Mouse (Mus musculus): ENCODE measurements around the gene Cacna2d1. TPM values are rescaled to one million over a fixed set of nuclear protein-coding genes. Genes with fewer than 3 reads are reported as not detected.

Cacna2d1 gene
- polyA plus RNA-seq, 2 experiments: 0.20 to 0.22 TPM

GRCm38 (mm10) chr5:16006964-16007363 is 72.5 kb downstream of the Cacna2d1 start:
- Histone ChIP-seq H3K4me2 (ENCODE audit: low read depth) (no peak overlapping the region), H3K27ac (no peak overlapping the region), H3K4me3 (ENCODE audit: insufficient read depth in 1 of 2, low read depth in 2 of 2, low read length in 2 of 2) (no peak overlapping the region), H3K27me3 (ENCODE audit: control insufficient read depth, insufficient read depth, low read length) (no peaks in the 10 kb centered on the region), H3K9me3 (ENCODE audit: control insufficient read depth, low read length) (no peaks in the 10 kb centered on the region), H3K36me3 (replicated peaks; ENCODE audit: control insufficient read depth, insufficient read depth, low read depth) (no peaks in the 10 kb centered on the region), H3K9ac (replicated peaks) (no peak overlapping the region), H3K4me1 (replicated peaks; ENCODE audit: control insufficient read depth in 2 of 2, insufficient read depth in 2 of 2, low read length in 1 of 2) (no peaks in the 10 kb centered on the region)
- no peak for DNase-seq (ENCODE audit: low read depth in 3 of 3, low spot score in 3 of 3)
- 44% methylated on average over 6 of the region's 6 CpGs for WGBS (ENCODE audit: insufficient replicate concordance)
- no peak for ATAC-seq (ENCODE audit: insufficient read depth)
- TF ChIP-seq CTCF (IDR thresholded peaks at IDR 0.05; ENCODE audit: low read depth) (no peak), EP300 (IDR thresholded peaks at IDR 0.05; ENCODE audit: low read depth) (no peak)

- Histone ChIP-seq H3K4me2 (ENCODE audit: low read depth) (no peak overlapping the region), H3K27me3 (ENCODE audit: control insufficient read depth, insufficient read depth, low read length) (no peaks in the 10 kb centered on the region), H3K9ac (replicated peaks) (no peak overlapping the region), H3K9me3 (ENCODE audit: control insufficient read depth, low read length) (no peaks in the 10 kb centered on the region), H3K36me3 (replicated peaks; ENCODE audit: control insufficient read depth, insufficient read depth, low read depth) (no peaks in the 10 kb centered on the region), H3K27ac (no peak overlapping the region), H3K4me1 (replicated peaks; ENCODE audit: control insufficient read depth in 2 of 2, insufficient read depth in 2 of 2, low read length in 1 of 2) (no peaks in the 10 kb centered on the region), H3K4me3 (ENCODE audit: insufficient read depth in 1 of 2, low read depth in 2 of 2, low read length in 2 of 2) (no peak overlapping the region)
- DNase-seq (ENCODE audit: low read depth in 3 of 3, low spot score in 3 of 3) (no peak), ATAC-seq (ENCODE audit: insufficient read depth) (no peak)
- 46% methylated on average over 2 of the region's 2 CpGs for WGBS (ENCODE audit: insufficient replicate concordance)
- TF ChIP-seq CTCF (IDR thresholded peaks at IDR 0.05; ENCODE audit: low read depth) (no peak), EP300 (IDR thresholded peaks at IDR 0.05; ENCODE audit: low read depth) (no peak)
These were observed 79.2 kb downstream of the Cacna2d1 start for GRCm38 (mm10) chr5:16013649-16014048.

DNA sequence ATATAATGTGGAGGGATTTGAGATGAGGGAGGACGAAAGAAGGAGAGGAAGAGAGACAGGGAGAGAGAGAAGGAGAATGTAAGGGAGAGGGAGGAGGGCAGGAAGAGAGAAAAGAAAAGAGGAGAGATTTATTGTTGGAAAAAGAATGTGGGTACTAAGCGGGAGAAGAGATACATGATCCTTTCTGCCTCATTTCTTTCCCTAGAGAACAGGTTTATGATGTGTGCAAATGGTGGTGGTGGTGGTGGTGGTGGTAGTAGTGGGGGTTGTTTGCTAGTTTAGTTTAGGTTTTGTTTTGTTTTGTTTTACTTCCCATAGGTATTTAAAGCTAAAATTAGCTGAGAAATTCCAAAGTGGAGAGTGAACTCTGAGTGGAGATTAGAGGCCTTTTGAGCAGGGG is 79.9 kb downstream of the Cacna2d1 start:
- no peak overlapping the region for H3K4me3 ChIP-seq (ENCODE audit: insufficient read depth in 1 of 2, low read depth in 2 of 2, low read length in 2 of 2)
- H3K4me1 ChIP-seq (replicated peaks; ENCODE audit: control insufficient read depth in 2 of 2, insufficient read depth in 2 of 2, low read length in 1 of 2): no peaks in the 10 kb centered on the region
- TF ChIP-seq EP300 (IDR thresholded peaks at IDR 0.05; ENCODE audit: low read depth) (no peak), CTCF (IDR thresholded peaks at IDR 0.05; ENCODE audit: low read depth) (no peak)
- WGBS (ENCODE audit: insufficient replicate concordance): 40% methylated on average over 2 of the region's 2 CpGs
- H3K9ac ChIP-seq (replicated peaks): no peak overlapping the region
- H3K27me3 ChIP-seq (ENCODE audit: control insufficient read depth, insufficient read depth, low read length): no peaks in the 10 kb centered on the region
- ATAC-seq (ENCODE audit: insufficient read depth) (no peak), DNase-seq (ENCODE audit: low read depth in 3 of 3, low spot score in 3 of 3) (no peak)
- H3K9me3 ChIP-seq (ENCODE audit: control insufficient read depth, low read length): no peaks in the 10 kb centered on the region
- H3K4me2 ChIP-seq (ENCODE audit: low read depth): no peak overlapping the region
- H3K36me3 ChIP-seq (replicated peaks; ENCODE audit: control insufficient read depth, insufficient read depth, low read depth): no peaks in the 10 kb centered on the region
- no peak overlapping the region for H3K27ac ChIP-seq

DNA sequence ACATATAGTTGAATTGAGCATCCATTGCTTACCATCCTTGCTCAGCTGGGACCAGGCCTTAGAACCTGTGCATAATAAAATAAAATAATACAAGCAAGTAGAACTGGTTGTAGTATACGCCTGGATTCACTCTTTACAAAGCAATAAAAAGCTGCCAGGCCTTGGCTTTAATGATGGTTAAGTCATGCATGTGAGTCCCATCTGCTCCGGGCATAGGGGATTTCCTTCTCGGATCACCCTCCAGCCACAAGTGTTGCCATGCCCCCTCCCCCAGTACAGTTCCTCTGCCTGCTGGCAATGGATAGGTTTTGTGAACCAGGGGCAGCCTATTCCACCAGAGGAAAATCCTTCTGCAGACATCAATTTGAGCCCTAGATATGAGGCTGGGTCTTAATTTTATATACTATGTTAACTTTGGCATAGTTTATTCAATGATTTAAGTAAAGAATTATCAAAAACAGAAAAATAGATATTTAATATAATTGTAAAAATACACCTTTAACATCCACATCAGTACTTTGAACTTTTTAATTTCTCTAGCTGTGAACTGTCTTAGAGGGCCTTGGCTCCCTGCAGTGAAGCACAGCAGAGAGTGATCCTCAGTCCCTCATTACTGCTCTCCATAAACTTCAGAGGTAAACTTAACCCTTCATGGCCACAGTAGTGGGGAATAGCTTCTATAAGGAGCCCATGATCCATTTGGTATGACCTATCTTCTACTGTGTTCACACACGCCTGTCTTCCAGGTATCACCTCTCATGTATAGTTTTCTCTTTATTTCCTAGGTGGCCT is 90.3 kb downstream of the Cacna2d1 start:
- no peak for DNase-seq (ENCODE audit: low read depth in 3 of 3, low spot score in 3 of 3)
- H3K36me3 ChIP-seq (replicated peaks; ENCODE audit: control insufficient read depth, insufficient read depth, low read depth): no peaks in the 10 kb centered on the region
- no peak overlapping the region for H3K27ac ChIP-seq
- no peaks in the 10 kb centered on the region for H3K4me1 ChIP-seq (replicated peaks; ENCODE audit: control insufficient read depth in 2 of 2, insufficient read depth in 2 of 2, low read length in 1 of 2)
- TF ChIP-seq CTCF (IDR thresholded peaks at IDR 0.05; ENCODE audit: low read depth) (no peak), EP300 (IDR thresholded peaks at IDR 0.05; ENCODE audit: low read depth) (no peak)
- no peak overlapping the region for H3K4me2 ChIP-seq (ENCODE audit: low read depth)
- ATAC-seq (ENCODE audit: insufficient read depth): no peak
- no peaks in the 10 kb centered on the region for H3K9me3 ChIP-seq (ENCODE audit: control insufficient read depth, low read length)
- H3K27me3 ChIP-seq (ENCODE audit: control insufficient read depth, insufficient read depth, low read length): no peaks in the 10 kb centered on the region
- 57% methylated on average over 4 of the region's 4 CpGs for WGBS (ENCODE audit: insufficient replicate concordance)
- H3K9ac ChIP-seq (replicated peaks): no peak overlapping the region
- H3K4me3 ChIP-seq (ENCODE audit: insufficient read depth in 1 of 2, low read depth in 2 of 2, low read length in 2 of 2): no peak overlapping the region

DNA sequence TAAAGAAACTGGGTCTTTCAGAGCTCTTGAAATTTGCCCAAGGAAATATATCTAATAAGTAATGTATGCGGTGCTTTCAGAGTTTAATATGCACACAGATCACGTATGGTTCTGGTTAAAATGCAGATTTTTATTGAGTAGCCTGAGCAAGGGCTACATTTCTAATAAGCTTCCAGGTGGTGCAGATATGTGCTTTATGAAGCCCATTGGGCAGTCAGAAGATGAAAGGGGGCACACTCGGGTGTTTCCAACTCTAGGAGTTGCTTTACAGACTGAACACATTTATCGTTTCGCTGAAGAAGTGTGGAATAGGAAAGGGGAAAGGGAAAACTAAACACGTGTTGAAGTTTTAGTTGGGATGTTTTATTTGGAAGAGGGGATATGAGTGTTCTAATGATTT is 94.4 kb downstream of the Cacna2d1 start:
- H3K4me1 ChIP-seq (replicated peaks; ENCODE audit: control insufficient read depth in 2 of 2, insufficient read depth in 2 of 2, low read length in 1 of 2): no peaks in the 10 kb centered on the region
- no peaks in the 10 kb centered on the region for H3K9me3 ChIP-seq (ENCODE audit: control insufficient read depth, low read length)
- WGBS (ENCODE audit: insufficient replicate concordance): 72% methylated on average over 6 of the region's 6 CpGs
- DNase-seq (ENCODE audit: low read depth in 3 of 3, low spot score in 3 of 3): no peak
- H3K36me3 ChIP-seq (replicated peaks; ENCODE audit: control insufficient read depth, insufficient read depth, low read depth): no peaks in the 10 kb centered on the region
- no peaks in the 10 kb centered on the region for H3K27me3 ChIP-seq (ENCODE audit: control insufficient read depth, insufficient read depth, low read length)
- ATAC-seq (ENCODE audit: insufficient read depth): no peak
- no peak overlapping the region for H3K27ac ChIP-seq
- no peak overlapping the region for H3K4me2 ChIP-seq (ENCODE audit: low read depth)
- TF ChIP-seq EP300 (IDR thresholded peaks at IDR 0.05; ENCODE audit: low read depth) (no peak), CTCF (IDR thresholded peaks at IDR 0.05; ENCODE audit: low read depth) (no peak)
- H3K4me3 ChIP-seq (ENCODE audit: insufficient read depth in 1 of 2, low read depth in 2 of 2, low read length in 2 of 2): no peak overlapping the region
- no peak overlapping the region for H3K9ac ChIP-seq (replicated peaks)

Measured in liver, embryonic 14.5 days (tissue).